Mouse (Mus musculus): ENCODE results near the gene Ablim1. TPM values are rescaled to one million over a fixed set of nuclear protein-coding genes. Genes with fewer than 3 reads are reported as not detected.

Gene Ablim1
- total and polyA plus RNA-seq, 2 experiments, result 16.6 to 23.7 TPM

DNA sequence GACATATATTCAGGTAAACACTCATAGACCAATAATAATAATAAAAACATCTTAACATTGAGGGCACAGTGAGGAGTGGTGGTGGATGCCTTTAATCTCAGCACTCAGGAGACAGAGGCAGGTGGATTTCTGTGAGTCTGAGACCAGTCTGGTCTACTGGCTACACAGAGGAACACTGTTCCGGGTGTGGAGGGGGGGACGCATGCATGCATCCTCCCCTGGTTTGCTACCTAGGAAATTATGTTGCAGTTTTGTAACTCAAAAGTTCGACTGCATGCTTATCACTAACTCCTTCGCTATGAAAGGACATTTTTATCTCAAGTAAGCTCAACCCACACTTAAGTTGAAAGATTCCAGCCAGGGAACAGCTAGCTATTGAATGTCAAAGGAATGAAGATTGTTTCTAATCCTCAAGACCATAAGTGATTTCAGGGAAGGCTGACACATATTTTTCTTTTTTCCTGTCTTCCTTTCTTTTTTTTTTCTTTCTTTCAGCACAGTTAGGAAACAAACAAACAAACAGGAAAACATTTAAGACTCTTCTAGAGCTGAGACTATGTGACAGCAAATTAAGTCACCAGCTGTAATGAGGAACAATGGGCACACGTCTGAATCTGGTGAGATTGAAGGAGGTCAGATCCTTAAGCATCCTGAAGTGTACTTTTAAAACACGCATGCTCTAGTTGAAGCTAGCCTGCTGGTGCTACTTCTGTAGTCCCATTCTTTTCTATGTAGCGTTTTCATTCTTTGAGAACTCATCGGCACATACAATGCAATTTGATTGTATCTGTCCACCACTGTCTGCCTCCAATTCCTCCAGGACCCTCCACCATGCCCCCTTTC lies 26.4 kb upstream of the Ablim1 start:
- TF ChIP-seq POLR2A (IDR thresholded peaks at IDR 0.05; ENCODE audit: extremely low read depth, insufficient read depth, low read length) (no peak), CTCF (IDR thresholded peaks at IDR 0.05; ENCODE audit: low read depth, low read length) (no peak)
- Histone ChIP-seq H3K27ac (replicated peaks; ENCODE audit: insufficient read depth, low read depth, low read length) (no peak overlapping the region), H3K27me3 (ENCODE audit: control insufficient read depth, insufficient read depth, low read length) (no peaks in the 10 kb centered on the region), H3K79me2 (ENCODE audit: control insufficient read depth, insufficient read depth, low read length) (no peaks in the 10 kb centered on the region), H3K4me1 (ENCODE audit: control insufficient read depth, insufficient read depth, low read length) (no peaks in the 10 kb centered on the region), H3K36me3 (ENCODE audit: control insufficient read depth, insufficient read depth, low read length) (no peaks in the 10 kb centered on the region), H3K4me3 (ENCODE audit: insufficient read depth, low read depth, low read length) (no peak overlapping the region), H3K9ac (ENCODE audit: low read depth, low read length) (no peak overlapping the region)
- 81% methylated on average over 8 of the region's 8 CpGs for WGBS
- no peak for DNase-seq (ENCODE audit: extremely low read depth, low read depth, low spot score)

DNA sequence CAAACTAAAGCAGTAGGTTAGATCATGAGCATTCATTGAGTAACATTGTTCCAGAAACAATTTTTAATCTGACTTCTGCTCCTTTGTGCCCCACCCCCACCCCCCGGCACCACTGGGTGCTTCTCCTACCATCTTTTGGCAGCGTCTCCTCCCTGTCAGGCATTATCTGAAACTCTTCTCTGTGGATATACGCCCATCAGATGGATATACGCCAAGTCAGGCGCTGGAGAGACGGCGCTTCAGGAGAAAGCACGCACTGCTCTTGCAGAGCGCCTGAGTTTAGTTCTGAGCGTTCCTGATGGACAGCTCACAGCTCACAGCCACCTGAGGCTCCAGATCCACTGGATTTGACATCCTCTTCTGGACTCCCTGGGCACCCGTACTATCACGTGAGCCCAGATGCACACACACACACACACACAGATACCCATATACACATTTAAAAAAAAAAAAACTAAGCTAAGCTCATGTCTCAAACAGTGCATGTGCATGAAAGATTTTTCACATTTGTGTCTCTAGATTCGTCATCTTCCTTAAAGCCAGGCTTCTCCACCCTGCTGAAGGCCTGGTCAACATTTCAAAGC lies 24.7 kb upstream of the Ablim1 start:
- H3K9ac ChIP-seq (ENCODE audit: low read depth, low read length), result no peak overlapping the region
- TF ChIP-seq CTCF (IDR thresholded peaks at IDR 0.05; ENCODE audit: low read depth, low read length) (no peak), POLR2A (IDR thresholded peaks at IDR 0.05; ENCODE audit: extremely low read depth, insufficient read depth, low read length) (no peak)
- DNase-seq (ENCODE audit: extremely low read depth, low read depth, low spot score), result no peak
- no peaks in the 10 kb centered on the region for H3K36me3 ChIP-seq (ENCODE audit: control insufficient read depth, insufficient read depth, low read length)
- WGBS, result 73% methylated on average over 13 of the region's 13 CpGs
- H3K27me3 ChIP-seq (ENCODE audit: control insufficient read depth, insufficient read depth, low read length), result no peaks in the 10 kb centered on the region
- no peak overlapping the region for H3K27ac ChIP-seq (replicated peaks; ENCODE audit: insufficient read depth, low read depth, low read length)
- H3K79me2 ChIP-seq (ENCODE audit: control insufficient read depth, insufficient read depth, low read length), result no peaks in the 10 kb centered on the region
- H3K4me1 ChIP-seq (ENCODE audit: control insufficient read depth, insufficient read depth, low read length), result no peaks in the 10 kb centered on the region
- no peak overlapping the region for H3K4me3 ChIP-seq (ENCODE audit: insufficient read depth, low read depth, low read length)

DNA sequence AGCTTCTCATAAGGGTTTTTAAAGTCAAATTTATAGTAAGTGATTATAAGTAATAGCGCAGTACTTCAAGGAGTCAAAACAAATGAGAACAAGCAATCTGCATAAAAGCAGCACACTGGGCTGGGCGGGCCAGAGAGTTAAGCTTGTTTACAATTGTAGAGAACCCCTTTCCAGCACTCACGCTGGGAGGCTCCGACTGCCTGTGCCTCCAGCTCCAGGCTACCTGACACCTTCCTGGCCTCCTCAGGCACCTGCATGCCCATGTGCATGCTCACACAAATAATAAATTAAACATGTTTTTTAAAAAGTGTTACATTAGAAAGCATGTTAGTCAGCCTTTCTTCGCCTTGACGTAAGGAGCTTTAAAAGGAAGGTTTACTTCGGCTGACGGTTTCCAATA lies 20.4 kb upstream of the Ablim1 start:
- no peaks in the 10 kb centered on the region for H3K27me3 ChIP-seq (ENCODE audit: control insufficient read depth, insufficient read depth, low read length)
- WGBS, result 90% methylated on average over 8 of the region's 8 CpGs
- no peaks in the 10 kb centered on the region for H3K36me3 ChIP-seq (ENCODE audit: control insufficient read depth, insufficient read depth, low read length)
- H3K79me2 ChIP-seq (ENCODE audit: control insufficient read depth, insufficient read depth, low read length), result no peaks in the 10 kb centered on the region
- no peak overlapping the region for H3K9ac ChIP-seq (ENCODE audit: low read depth, low read length)
- DNase-seq (ENCODE audit: extremely low read depth, low read depth, low spot score), result no peak
- no peaks in the 10 kb centered on the region for H3K4me1 ChIP-seq (ENCODE audit: control insufficient read depth, insufficient read depth, low read length)
- H3K27ac ChIP-seq (replicated peaks; ENCODE audit: insufficient read depth, low read depth, low read length), result no peak overlapping the region
- TF ChIP-seq CTCF (IDR thresholded peaks at IDR 0.05; ENCODE audit: low read depth, low read length), result no peak
- no peak for TF ChIP-seq POLR2A (IDR thresholded peaks at IDR 0.05; ENCODE audit: extremely low read depth, insufficient read depth, low read length)
- no peak overlapping the region for H3K4me3 ChIP-seq (ENCODE audit: insufficient read depth, low read depth, low read length)

DNA sequence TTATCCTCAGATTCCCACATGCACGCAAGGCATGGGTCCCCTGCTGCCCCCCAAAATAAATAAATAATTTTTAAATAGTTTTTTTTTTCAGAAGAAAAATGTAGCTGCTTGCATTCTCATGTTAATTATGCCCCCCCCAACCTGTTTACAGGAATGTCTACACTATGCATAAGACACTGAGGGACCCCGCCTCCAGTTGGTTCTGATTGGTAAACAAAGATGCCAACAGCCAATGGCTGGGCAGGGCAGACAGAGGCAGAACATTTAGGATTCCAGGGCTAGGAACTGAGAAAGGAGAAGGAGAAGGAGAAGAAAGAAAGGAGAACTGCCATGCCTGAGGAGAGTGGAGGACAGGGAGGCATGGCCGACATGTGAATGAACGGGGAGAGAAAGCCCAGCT lies 18.6 kb upstream of the Ablim1 start:
- no peaks in the 10 kb centered on the region for H3K36me3 ChIP-seq (ENCODE audit: control insufficient read depth, insufficient read depth, low read length)
- TF ChIP-seq POLR2A (IDR thresholded peaks at IDR 0.05; ENCODE audit: extremely low read depth, insufficient read depth, low read length), result no peak
- no peak for TF ChIP-seq CTCF (IDR thresholded peaks at IDR 0.05; ENCODE audit: low read depth, low read length)
- H3K79me2 ChIP-seq (ENCODE audit: control insufficient read depth, insufficient read depth, low read length), result no peaks in the 10 kb centered on the region
- H3K4me1 ChIP-seq (ENCODE audit: control insufficient read depth, insufficient read depth, low read length), result no peaks in the 10 kb centered on the region; the same call in 1 of the 2 replicates
- no peak overlapping the region for H3K27ac ChIP-seq (replicated peaks; ENCODE audit: insufficient read depth, low read depth, low read length)
- no peaks in the 10 kb centered on the region for H3K27me3 ChIP-seq (ENCODE audit: control insufficient read depth, insufficient read depth, low read length)
- 97% methylated on average over 4 of the region's 4 CpGs for WGBS
- DNase-seq (ENCODE audit: extremely low read depth, low read depth, low spot score), result no peak
- no peak overlapping the region for H3K4me3 ChIP-seq (ENCODE audit: insufficient read depth, low read depth, low read length)
- H3K9ac ChIP-seq (ENCODE audit: low read depth, low read length), result no peak overlapping the region

DNA sequence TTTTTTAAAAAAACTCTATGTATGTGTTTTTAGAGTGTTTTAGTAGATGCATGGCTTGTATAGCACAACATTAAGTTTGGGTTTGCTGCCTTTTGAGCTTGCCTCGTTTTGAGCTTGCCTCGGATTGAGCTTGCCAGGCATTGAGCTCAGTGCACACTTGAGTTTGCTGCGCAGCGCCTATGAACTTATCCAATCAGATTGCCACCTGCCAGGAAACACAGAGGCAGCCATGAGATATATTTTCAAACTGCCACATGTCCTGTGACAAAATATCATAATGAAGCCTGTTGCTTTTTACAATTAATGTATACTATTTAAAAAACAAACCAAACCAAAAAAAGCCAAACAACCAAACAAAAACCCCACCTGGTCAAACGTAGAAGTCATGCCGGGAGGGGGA lies 16.5 kb upstream of the Ablim1 start:
- no peak overlapping the region for H3K9ac ChIP-seq (ENCODE audit: low read depth, low read length)
- H3K27me3 ChIP-seq (ENCODE audit: control insufficient read depth, insufficient read depth, low read length), result no peaks in the 10 kb centered on the region
- H3K79me2 ChIP-seq (ENCODE audit: control insufficient read depth, insufficient read depth, low read length), result no peaks in the 10 kb centered on the region
- WGBS, result 83% methylated on average over 6 of the region's 6 CpGs
- no peak for DNase-seq (ENCODE audit: extremely low read depth, low read depth, low spot score)
- H3K4me1 ChIP-seq (ENCODE audit: control insufficient read depth, insufficient read depth, low read length), result no peaks in the 10 kb centered on the region; the same call in 1 of the 2 replicates
- H3K36me3 ChIP-seq (ENCODE audit: control insufficient read depth, insufficient read depth, low read length), result no peaks in the 10 kb centered on the region
- TF ChIP-seq POLR2A (IDR thresholded peaks at IDR 0.05; ENCODE audit: extremely low read depth, insufficient read depth, low read length), result no peak
- TF ChIP-seq CTCF (IDR thresholded peaks at IDR 0.05; ENCODE audit: low read depth, low read length), result no peak
- H3K4me3 ChIP-seq (ENCODE audit: insufficient read depth, low read depth, low read length), result no peak overlapping the region
- no peak overlapping the region for H3K27ac ChIP-seq (replicated peaks; ENCODE audit: insufficient read depth, low read depth, low read length)

DNA sequence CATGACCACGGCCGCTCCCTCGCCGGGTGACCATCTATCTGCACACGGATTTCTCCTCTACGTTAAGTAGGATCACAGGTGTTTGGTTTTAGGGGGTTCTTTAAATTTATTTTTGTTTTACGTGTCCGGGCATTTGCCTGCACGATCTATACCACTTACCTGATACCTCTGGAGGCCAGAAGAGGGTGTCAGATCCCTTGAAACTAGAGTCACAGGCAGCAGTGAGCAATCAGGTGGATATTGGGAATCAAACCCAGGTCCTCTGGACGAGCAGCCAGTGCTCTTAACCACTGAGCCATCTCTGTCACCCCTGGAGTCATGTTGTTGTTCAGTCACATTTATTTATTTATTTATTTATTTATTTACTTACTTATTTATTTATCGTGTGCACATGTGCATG lies 15.6 kb upstream of the Ablim1 start:
- Histone ChIP-seq H3K27me3 (ENCODE audit: control insufficient read depth, insufficient read depth, low read length) (no peaks in the 10 kb centered on the region), H3K4me1 (ENCODE audit: control insufficient read depth, insufficient read depth, low read length) (no peaks in the 10 kb centered on the region; the same call in 1 of the 2 replicates), H3K79me2 (ENCODE audit: control insufficient read depth, insufficient read depth, low read length) (no peaks in the 10 kb centered on the region), H3K36me3 (ENCODE audit: control insufficient read depth, insufficient read depth, low read length) (no peaks in the 10 kb centered on the region), H3K9ac (ENCODE audit: low read depth, low read length) (no peak overlapping the region), H3K4me3 (ENCODE audit: insufficient read depth, low read depth, low read length) (no peak overlapping the region), H3K27ac (replicated peaks; ENCODE audit: insufficient read depth, low read depth, low read length) (no peak overlapping the region)
- no peak for TF ChIP-seq CTCF (IDR thresholded peaks at IDR 0.05; ENCODE audit: low read depth, low read length)
- TF ChIP-seq POLR2A (IDR thresholded peaks at IDR 0.05; ENCODE audit: extremely low read depth, insufficient read depth, low read length), result no peak
- WGBS, result 72% methylated on average over 11 of the region's 11 CpGs
- no peak for DNase-seq (ENCODE audit: extremely low read depth, low read depth, low spot score)

All from liver, adult 2 months (tissue).